Mouse (Mus musculus) adrenal gland, adult (tissue): ENCODE data around the gene Med16.

Source experiments
- DNase-seq, 2 experiments: peaks; one replicate each; pipeline ENCODE4 v3.0.0; 2022 to 2023; ENCODE audit warnings: low spot score in 1 of 2; ENCODE audit not compliant: inconsistent age in 2 of 2

Med16 gene

DNA sequence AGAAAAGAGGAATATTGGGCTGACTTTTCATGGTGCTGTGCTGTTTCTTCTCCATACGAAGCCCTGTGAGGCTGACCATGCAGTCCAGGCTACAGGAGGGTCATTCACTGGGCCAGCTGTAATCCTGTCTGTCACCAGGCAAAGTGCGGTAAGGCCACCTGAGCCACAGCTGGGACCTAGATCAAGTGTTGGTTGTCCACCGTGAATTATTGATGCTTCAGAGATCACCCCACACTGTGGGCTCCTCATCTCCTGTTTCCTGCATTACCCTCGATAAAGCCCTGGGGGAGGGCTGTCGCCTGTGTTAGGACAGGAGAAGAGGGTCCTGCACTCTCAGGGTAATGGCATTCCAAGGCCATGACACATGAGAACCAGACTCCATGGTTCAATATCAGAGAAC is 62.2 kb downstream of the Med16 start:
- DNase-seq = no peak
